Mouse (Mus musculus) CH12.LX (cell line): ENCODE measurements around the gene B4galnt3.

Source experiments
- POLR2AphosphoS2 ChIP-seq: IDR thresholded peaks from 2 replicates; pipeline ENCODE4 v1.6.1; 2011; ENCODE audit warnings: low read depth, low read length, improper control_type of control experiment
- TBP ChIP-seq: conservative IDR thresholded peaks from 2 replicates; pipeline ENCODE4 v1.6.1; 2011; ENCODE audit warnings: low read depth, low read length, improper control_type of control experiment

DNA sequence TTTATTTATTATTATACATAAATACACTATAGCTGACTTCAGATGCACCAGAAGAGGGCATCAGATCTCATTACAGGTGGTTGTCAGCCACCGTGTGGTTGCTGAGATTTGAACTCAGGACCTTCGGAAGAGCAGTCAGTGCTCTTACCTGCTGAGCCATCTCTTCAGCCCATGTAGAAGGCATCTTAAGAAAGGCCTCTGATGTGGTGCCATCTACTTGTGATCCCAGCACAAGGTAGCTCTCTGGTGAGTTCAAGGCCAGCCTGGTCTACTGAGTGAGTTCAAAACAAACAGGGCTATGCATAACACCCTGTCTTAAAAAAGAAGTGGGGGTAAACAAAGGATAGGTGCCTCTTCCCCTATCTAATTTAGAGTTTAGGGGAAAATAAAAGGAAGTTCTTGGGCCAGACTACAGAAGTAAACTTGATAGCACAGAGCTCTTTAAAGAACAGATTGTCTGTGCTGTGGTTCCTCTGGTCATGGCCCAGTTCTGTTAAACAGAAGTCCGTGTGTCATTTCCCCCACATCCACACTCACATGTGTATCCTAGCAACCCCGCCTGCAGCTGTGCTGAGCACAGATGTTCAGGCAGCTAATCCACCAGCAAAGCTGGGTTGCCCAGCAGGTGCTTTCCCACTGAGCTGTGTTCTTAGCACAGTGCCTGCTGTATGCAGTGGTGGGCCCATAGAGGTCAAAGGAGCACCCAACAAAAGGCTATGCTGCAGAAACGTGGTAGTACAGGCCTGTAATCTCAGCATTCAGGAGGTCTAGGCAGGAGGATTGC is 139.6 kb downstream of the B4galnt3 start:
- peak; percentile 93 for TF ChIP-seq TBP
- no peak for TF ChIP-seq POLR2AphosphoS2
